Mouse (Mus musculus) B cell, adult (primary cell): Measurements from ENCODE around the gene Hcn1. TPM values are rescaled to one million over a fixed set of nuclear protein-coding genes. Genes with fewer than 3 reads are reported as not detected.

ENCODE experiments used
- total RNA-seq: library from RNA; stranded (reverse); gene quantifications from 4 replicates; pipeline ENCODE4 v1.2.4, GENCODE M21; 2023; ENCODE audit not compliant: inconsistent age

Hcn1 gene
- total RNA-seq = not detected in 4 replicates

GRCm38 (mm10) chr13:117602181-117602580 is at the start of gene Hcn1:
Hcn1 (plus strand) TSS chr13:117602320.

